Comparison of ENCODE assay signal across 14 mouse cellular contexts in genomic region chr5:113807712-113808111, GRCm38 (mm10). TPM values are rescaled to one million over a fixed set of nuclear protein-coding genes. Genes with fewer than 3 reads are reported as not detected.
DNase-seq lines count a peak whose midpoint lies in the region; ATAC-seq lines count a peak whose summit lies in the region.
"Had no signal": no experiment of that assay in that cellular context is flagged by ENCODE, and none has a peak within 500 bp of the region (broad histone marks: within the 10 kb centered on the region; RNA-seq: fewer than 3 reads in every experiment).

No protein-coding gene starts in this region.

- WGBS in hindbrain, embryonic 10.5 days = 48% methylated on average over 9 of the region's 9 CpGs
- 62% methylated on average over 9 of the region's 9 CpGs for WGBS in hindbrain, embryonic 14.5 days
- WGBS in midbrain, embryonic 11.5 days = 58% methylated on average over 9 of the region's 9 CpGs
- 68% methylated on average over 9 of the region's 9 CpGs for WGBS in midbrain, embryonic 10.5 days
- 59% methylated on average over 9 of the region's 9 CpGs for WGBS in intestine, embryonic 16.5 days
- WGBS in stomach, embryonic 16.5 days = 57% methylated on average over 9 of the region's 9 CpGs

- ATAC-seq in hindbrain, embryonic 14.5 days (ENCODE audit: low FRiP score) = no peak
- ATAC-seq in midbrain, embryonic 11.5 days (ENCODE audit: low FRiP score) = no peak
- ATAC-seq in intestine, embryonic 16.5 days = no peak
- ATAC-seq in stomach, embryonic 16.5 days (ENCODE audit: insufficient read depth, low FRiP score) = no peak

- H3K9me3 ChIP-seq in hindbrain, embryonic 10.5 days = peaks cover 5% of the 10 kb centered on the region; the same call in 1 of the 2 replicates
- peaks cover 9% of the 10 kb centered on the region; the same call in 1 of the 2 replicates for H3K9me3 ChIP-seq in hindbrain, embryonic 14.5 days (ENCODE audit: control insufficient read depth, low read length)
- H3K9me3 ChIP-seq in midbrain, embryonic 11.5 days (ENCODE audit: control insufficient read depth, low read length) = no peaks in the 10 kb centered on the region
- H3K9me3 ChIP-seq in midbrain, embryonic 10.5 days (replicated peaks) = peaks cover 7% of the 10 kb centered on the region; the same call in 1 of the 2 replicates
- 0 out of 2 replicates have a peak, but pooled peaks cover 3% of the 10 kb centered on the region for H3K9me3 ChIP-seq in intestine, embryonic 16.5 days (ENCODE audit: control insufficient read depth, low read length)
- H3K9me3 ChIP-seq in stomach, embryonic 16.5 days (replicated peaks; ENCODE audit: control insufficient read depth, low read length) = 0 out of 2 replicates have a peak, but pooled peaks cover 3% of the 10 kb centered on the region

- no peaks in the 10 kb centered on the region for H3K27me3 ChIP-seq in hindbrain, embryonic 10.5 days (ENCODE audit: insufficient read depth, poor library complexity, severe bottlenecking)
- H3K27me3 ChIP-seq in hindbrain, embryonic 14.5 days (ENCODE audit: control insufficient read depth, insufficient read depth, low read length) = no peaks in the 10 kb centered on the region
- H3K27me3 ChIP-seq in midbrain, embryonic 11.5 days (ENCODE audit: control insufficient read depth, insufficient read depth, low read length) = no peaks in the 10 kb centered on the region
- no peaks in the 10 kb centered on the region for H3K27me3 ChIP-seq in midbrain, embryonic 10.5 days (ENCODE audit: low read depth, poor library complexity, severe bottlenecking)
- H3K27me3 ChIP-seq in intestine, embryonic 16.5 days (replicated peaks; ENCODE audit: control insufficient read depth, insufficient read depth, low read length) = no peaks in the 10 kb centered on the region
- no peaks in the 10 kb centered on the region for H3K27me3 ChIP-seq in stomach, embryonic 16.5 days (ENCODE audit: control insufficient read depth, insufficient read depth, low read length)
- H3K27me3 ChIP-seq: kidney, embryonic 15.5 days; neural tube, embryonic 13.5 days had no signal

- H3K4me3 ChIP-seq in hindbrain, embryonic 10.5 days = no peak overlapping the region
- no peak overlapping the region for H3K4me3 ChIP-seq in hindbrain, embryonic 14.5 days (replicated peaks; ENCODE audit: low read length)
- H3K4me3 ChIP-seq in midbrain, embryonic 11.5 days (ENCODE audit: low read depth, low read length) = no peak overlapping the region
- no peak overlapping the region for H3K4me3 ChIP-seq in midbrain, embryonic 10.5 days
- H3K4me3 ChIP-seq in intestine, embryonic 16.5 days (ENCODE audit: low read length) = no peak overlapping the region
- no peak overlapping the region for H3K4me3 ChIP-seq in stomach, embryonic 16.5 days (replicated peaks; ENCODE audit: low read length)
- H3K4me3 ChIP-seq: kidney, embryonic 15.5 days; neural tube, embryonic 13.5 days had no signal

- no peak overlapping the region for H3K9ac ChIP-seq in hindbrain, embryonic 14.5 days
- no peak overlapping the region for H3K9ac ChIP-seq in midbrain, embryonic 11.5 days (ENCODE audit: low read length)
- no peak overlapping the region for H3K9ac ChIP-seq in intestine, embryonic 16.5 days (ENCODE audit: low read depth, low read length)
- H3K9ac ChIP-seq in stomach, embryonic 16.5 days (ENCODE audit: low read length) = no peak overlapping the region
- H3K9ac ChIP-seq: kidney, embryonic 15.5 days; neural tube, embryonic 13.5 days had no signal

- H3K27ac ChIP-seq in hindbrain, embryonic 10.5 days = peak overlapping the region; percentile 50; the same call in 1 of the 2 replicates
- no peak overlapping the region for H3K27ac ChIP-seq in hindbrain, embryonic 14.5 days
- H3K27ac ChIP-seq in midbrain, embryonic 11.5 days (ENCODE audit: low read depth, low read length) = no peak overlapping the region
- no peak overlapping the region for H3K27ac ChIP-seq in midbrain, embryonic 10.5 days (replicated peaks)
- H3K27ac ChIP-seq in intestine, embryonic 16.5 days (ENCODE audit: low read length) = peak overlapping the region; percentile 45
- H3K27ac ChIP-seq in stomach, embryonic 16.5 days (ENCODE audit: low read length) = peak overlapping the region; percentile 51
- H3K27ac ChIP-seq: kidney, embryonic 15.5 days; neural tube, embryonic 13.5 days had no signal

- no peak overlapping the region for H3K4me2 ChIP-seq in hindbrain, embryonic 14.5 days (replicated peaks)
- H3K4me2 ChIP-seq in midbrain, embryonic 11.5 days = no peak overlapping the region
- H3K4me2 ChIP-seq in intestine, embryonic 16.5 days (ENCODE audit: low read depth, low read length) = no peak overlapping the region
- H3K4me2 ChIP-seq in stomach, embryonic 16.5 days (ENCODE audit: low read depth, low read length) = no peak overlapping the region
- H3K4me2 ChIP-seq: kidney, embryonic 15.5 days; neural tube, embryonic 13.5 days had no signal

- DNase-seq in hindbrain, embryonic 10.5 days (ENCODE audit: low spot score) = peak; percentile 29
- DNase-seq in hindbrain, embryonic 14.5 days (ENCODE audit: low spot score) = no peak
- DNase-seq in midbrain, embryonic 11.5 days (ENCODE audit: low spot score, missing footprints) = peak; percentile 67
- DNase-seq in midbrain, embryonic 10.5 days (ENCODE audit: low spot score) = no peak
- no peak for DNase-seq in layer of hippocampus, adult 11-12 months (ENCODE audit: low spot score)
- DNase-seq: cerebellum, adult 8-10 months; gastrocnemius, postnatal 10 days; liver; right cerebral cortex, postnatal 14 days; thymus, postnatal 36 days had no signal

- H3K4me1 ChIP-seq in hindbrain, embryonic 10.5 days (replicated peaks) = peaks cover 26% of the 10 kb centered on the region
- no peaks in the 10 kb centered on the region for H3K4me1 ChIP-seq in hindbrain, embryonic 14.5 days (replicated peaks; ENCODE audit: control insufficient read depth, insufficient read depth, low read length)
- H3K4me1 ChIP-seq in midbrain, embryonic 11.5 days (ENCODE audit: control insufficient read depth, insufficient read depth, low read length) = peaks cover 2% of the 10 kb centered on the region; the same call in 1 of the 2 replicates
- peaks cover 18% of the 10 kb centered on the region; the same call in 1 of the 2 replicates for H3K4me1 ChIP-seq in midbrain, embryonic 10.5 days
- H3K4me1 ChIP-seq in intestine, embryonic 16.5 days (ENCODE audit: control insufficient read depth, insufficient read depth, low read length) = peaks cover 14% of the 10 kb centered on the region; the same call in 1 of the 2 replicates
- H3K4me1 ChIP-seq in stomach, embryonic 16.5 days (ENCODE audit: control insufficient read depth, insufficient read depth, low read length) = peaks cover 12% of the 10 kb centered on the region; the same call in 1 of the 2 replicates
- H3K4me1 ChIP-seq: neural tube, embryonic 13.5 days had no signal

- no peaks in the 10 kb centered on the region for H3K36me3 ChIP-seq in hindbrain, embryonic 10.5 days
- H3K36me3 ChIP-seq in hindbrain, embryonic 14.5 days (replicated peaks; ENCODE audit: control insufficient read depth, insufficient read depth) = no peaks in the 10 kb centered on the region
- no peaks in the 10 kb centered on the region for H3K36me3 ChIP-seq in midbrain, embryonic 11.5 days (ENCODE audit: control insufficient read depth, insufficient read depth, low read length)
- H3K36me3 ChIP-seq in midbrain, embryonic 10.5 days = no peaks in the 10 kb centered on the region
- H3K36me3 ChIP-seq in intestine, embryonic 16.5 days (ENCODE audit: control insufficient read depth, insufficient read depth, low read length) = no peaks in the 10 kb centered on the region
- no peaks in the 10 kb centered on the region for H3K36me3 ChIP-seq in stomach, embryonic 16.5 days (ENCODE audit: control insufficient read depth, insufficient read depth, low read length)
- H3K36me3 ChIP-seq: kidney, embryonic 15.5 days; neural tube, embryonic 13.5 days had no signal

RNA-seq across cellular contexts. Expression of gene Tmem119, which starts 7.4 kb away (rescaled TPM):
- 34.4 and 46.0 TPM in 2 replicates for polyA plus RNA-seq in hindbrain, embryonic 10.5 days (2016; fragmentation: Nextera tagmentation; extraction: Ambion mirVana)
- 4.8 and 5.0 TPM in 2 replicates for polyA plus RNA-seq in hindbrain, embryonic 14.5 days (2014; fragmentation: Nextera tagmentation; extraction: Ambion mirVana)
- 9.9 and 10.9 TPM in 2 replicates for polyA plus RNA-seq in midbrain, embryonic 11.5 days (2014; fragmentation: Nextera tagmentation; extraction: Ambion mirVana)
- polyA plus RNA-seq in midbrain, embryonic 10.5 days (2016; fragmentation: Nextera tagmentation; extraction: Ambion mirVana) = 23.6 and 25.1 TPM in 2 replicates
- 56.6 and 63.7 TPM in 2 replicates for polyA plus RNA-seq in intestine, embryonic 16.5 days (2015; fragmentation: Nextera tagmentation; extraction: Ambion mirVana)
- polyA plus RNA-seq in stomach, embryonic 16.5 days (2015; fragmentation: Nextera tagmentation; extraction: Ambion mirVana) = 71.4 and 73.0 TPM in 2 replicates

RNA-seq across cellular contexts. Expression of gene Selplg, which starts 24.7 kb away (rescaled TPM):
- polyA plus RNA-seq in hindbrain, embryonic 10.5 days (2016; fragmentation: Nextera tagmentation; extraction: Ambion mirVana) = 1.3 and 1.7 TPM in 2 replicates
- polyA plus RNA-seq in hindbrain, embryonic 14.5 days (2014; fragmentation: Nextera tagmentation; extraction: Ambion mirVana) = 1.6 and 2.4 TPM in 2 replicates
- 1.3 TPM in 2 replicates for polyA plus RNA-seq in midbrain, embryonic 11.5 days (2014; fragmentation: Nextera tagmentation; extraction: Ambion mirVana)
- 0.77 and 1.5 TPM in 2 replicates for polyA plus RNA-seq in midbrain, embryonic 10.5 days (2016; fragmentation: Nextera tagmentation; extraction: Ambion mirVana)
- 6.8 and 7.5 TPM in 2 replicates for polyA plus RNA-seq in intestine, embryonic 16.5 days (2015; fragmentation: Nextera tagmentation; extraction: Ambion mirVana)
- 7.3 and 9.1 TPM in 2 replicates for polyA plus RNA-seq in stomach, embryonic 16.5 days (2015; fragmentation: Nextera tagmentation; extraction: Ambion mirVana)

RNA-seq across cellular contexts. Expression of gene Iscu, which starts 35.2 kb away (rescaled TPM):
- 103 and 116 TPM in 2 replicates for polyA plus RNA-seq in hindbrain, embryonic 10.5 days (2016; fragmentation: Nextera tagmentation; extraction: Ambion mirVana)
- polyA plus RNA-seq in hindbrain, embryonic 14.5 days (2014; fragmentation: Nextera tagmentation; extraction: Ambion mirVana) = 81.5 and 92.4 TPM in 2 replicates
- 117 and 121 TPM in 2 replicates for polyA plus RNA-seq in midbrain, embryonic 11.5 days (2014; fragmentation: Nextera tagmentation; extraction: Ambion mirVana)
- polyA plus RNA-seq in midbrain, embryonic 10.5 days (2016; fragmentation: Nextera tagmentation; extraction: Ambion mirVana) = 109 and 111 TPM in 2 replicates
- 99.0 and 114 TPM in 2 replicates for polyA plus RNA-seq in intestine, embryonic 16.5 days (2015; fragmentation: Nextera tagmentation; extraction: Ambion mirVana)
- polyA plus RNA-seq in stomach, embryonic 16.5 days (2015; fragmentation: Nextera tagmentation; extraction: Ambion mirVana) = 97.0 and 112 TPM in 2 replicates

RNA-seq across cellular contexts. Expression of gene Sart3, which starts 35.4 kb away (rescaled TPM):
- polyA plus RNA-seq in hindbrain, embryonic 10.5 days (2016; fragmentation: Nextera tagmentation; extraction: Ambion mirVana) = 66.0 and 77.9 TPM in 2 replicates
- 33.0 and 37.1 TPM in 2 replicates for polyA plus RNA-seq in hindbrain, embryonic 14.5 days (2014; fragmentation: Nextera tagmentation; extraction: Ambion mirVana)
- 49.6 and 55.2 TPM in 2 replicates for polyA plus RNA-seq in midbrain, embryonic 11.5 days (2014; fragmentation: Nextera tagmentation; extraction: Ambion mirVana)
- polyA plus RNA-seq in midbrain, embryonic 10.5 days (2016; fragmentation: Nextera tagmentation; extraction: Ambion mirVana) = 75.4 and 77.1 TPM in 2 replicates
- 30.2 and 30.6 TPM in 2 replicates for polyA plus RNA-seq in intestine, embryonic 16.5 days (2015; fragmentation: Nextera tagmentation; extraction: Ambion mirVana)
- 30.8 and 35.0 TPM in 2 replicates for polyA plus RNA-seq in stomach, embryonic 16.5 days (2015; fragmentation: Nextera tagmentation; extraction: Ambion mirVana)

Comparison
In these comparisons a context has a peak if more than half of its experiments do, and no peak if none do; other contexts are left out.
1. DNase-seq: peak in hindbrain, embryonic 10.5 days (single experiment) and midbrain, embryonic 11.5 days (single experiment); none in hindbrain, embryonic 14.5 days (single experiment), midbrain, embryonic 10.5 days (single experiment) and layer of hippocampus, adult 11-12 months (single experiment).
2. H3K27ac ChIP-seq: peak in hindbrain, embryonic 10.5 days (single experiment), intestine, embryonic 16.5 days (single experiment) and stomach, embryonic 16.5 days (single experiment); none in hindbrain, embryonic 14.5 days (single experiment), midbrain, embryonic 11.5 days (single experiment) and midbrain, embryonic 10.5 days (single experiment).